Mouse (Mus musculus): ENCODE results near the gene Gm5751. TPM values are rescaled to one million over a fixed set of nuclear protein-coding genes. Genes with fewer than 3 reads are reported as not detected.
A peak's percentile ranks its signal among the peaks of the same experiment; 100 is the strongest.

Gm5751 gene
- total RNA-seq, 1 experiment, result not detected

DNA sequence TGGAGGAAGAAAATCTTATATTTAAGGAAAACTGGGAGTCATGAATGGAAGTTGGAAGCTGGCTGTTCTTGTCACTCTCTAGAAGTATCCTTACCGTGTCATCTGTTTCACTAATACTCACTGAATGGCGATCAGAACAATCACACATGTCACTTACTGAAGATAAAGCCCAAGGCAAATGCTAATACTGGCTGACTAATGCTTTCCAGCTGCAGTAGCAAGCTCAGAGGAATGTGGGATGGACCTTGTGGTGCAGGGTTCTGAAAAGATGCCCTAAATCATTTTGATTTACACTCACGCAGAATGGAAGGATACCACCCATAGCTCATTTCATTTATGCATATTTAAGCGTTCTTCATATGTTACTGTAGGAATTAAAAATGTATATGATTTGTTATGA is 10.3 kb downstream of the Gm5751 start:
- no peaks in the 10 kb centered on the region for H3K4me1 ChIP-seq (ENCODE audit: control insufficient read depth in 2 of 2, insufficient read depth in 2 of 2, low read length in 2 of 2, poor library complexity in 1 of 2)
- no peaks in the 10 kb centered on the region for H3K9me3 ChIP-seq (ENCODE audit: control insufficient read depth, insufficient read depth, low read depth, low read length)
- no peak overlapping the region for H3K9ac ChIP-seq (ENCODE audit: insufficient read depth, low read depth, low read length, poor library complexity, severe bottlenecking)
- no peaks in the 10 kb centered on the region for H3K36me3 ChIP-seq (ENCODE audit: control insufficient read depth, insufficient read depth, low read length, poor library complexity, severe bottlenecking)
- no peak overlapping the region for H3K27ac ChIP-seq (ENCODE audit: insufficient read depth, low read depth, low read length, poor library complexity, severe bottlenecking)
- in situ Hi-C loops (cut with MboI; ENCODE audit: low sequenced_read_pairs in 2 of 2, unreplicated experiment in 2 of 2), result no loop called here
- TF ChIP-seq HCFC1 (IDR thresholded peaks at IDR 0.05; ENCODE audit: borderline replicate concordance, insufficient read depth, low read length), result no peak
- TF ChIP-seq CHD2 (IDR thresholded peaks at IDR 0.05; ENCODE audit: low read depth, low read length), result no peak
- TF ChIP-seq MAFK (IDR thresholded peaks at IDR 0.05; ENCODE audit: insufficient read depth, low read depth, low read length), result no peak
- TF ChIP-seq ZNF384 (IDR thresholded peaks at IDR 0.05; ENCODE audit: low read depth, low read length), result no peak
- TF ChIP-seq ZC3H11A (IDR thresholded peaks at IDR 0.05; ENCODE audit: borderline replicate concordance, low read depth, low read length), result no peak
- no peak for DNase-seq (ENCODE audit: low read depth, low spot score)
- no peak overlapping the region for H3K4me3 ChIP-seq (ENCODE audit: insufficient read depth in 1 of 2, low read depth in 1 of 2, low read length in 2 of 2, poor library complexity in 1 of 2, severe bottlenecking in 1 of 2)

DNA sequence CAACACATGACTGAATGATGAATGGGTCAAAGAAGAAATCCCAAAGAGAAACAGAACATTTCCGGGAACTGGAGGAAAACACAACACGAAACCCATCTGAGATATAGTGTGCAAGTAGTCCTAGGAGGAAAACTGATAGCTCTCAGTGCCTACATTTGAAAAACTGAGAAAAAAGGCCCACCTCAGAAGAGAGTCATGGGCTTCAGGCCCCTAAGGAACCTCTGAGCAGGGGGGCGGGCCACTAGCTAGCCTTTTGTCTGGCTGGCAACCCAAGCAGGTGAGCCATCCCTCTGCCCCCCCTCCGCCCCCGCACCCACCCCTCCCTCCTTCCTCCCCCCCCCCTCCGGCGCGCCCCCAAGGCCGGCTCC is 17.9 kb downstream of the Gm5751 start:
- no peak overlapping the region for H3K4me3 ChIP-seq (ENCODE audit: insufficient read depth in 1 of 2, low read depth in 1 of 2, low read length in 2 of 2, poor library complexity in 1 of 2, severe bottlenecking in 1 of 2)
- in situ Hi-C loops (cut with MboI; ENCODE audit: low sequenced_read_pairs in 2 of 2, unreplicated experiment in 2 of 2), result no loop called here
- H3K27ac ChIP-seq (ENCODE audit: insufficient read depth, low read depth, low read length, poor library complexity, severe bottlenecking), result no peak overlapping the region
- H3K9ac ChIP-seq (ENCODE audit: insufficient read depth, low read depth, low read length, poor library complexity, severe bottlenecking), result no peak overlapping the region
- H3K9me3 ChIP-seq (ENCODE audit: control insufficient read depth, insufficient read depth, low read depth, low read length), result no peaks in the 10 kb centered on the region
- TF ChIP-seq HCFC1 (IDR thresholded peaks at IDR 0.05; ENCODE audit: borderline replicate concordance, insufficient read depth, low read length) (no peak), CHD2 (IDR thresholded peaks at IDR 0.05; ENCODE audit: low read depth, low read length) (no peak), ZC3H11A (IDR thresholded peaks at IDR 0.05; ENCODE audit: borderline replicate concordance, low read depth, low read length) (no peak), MAFK (IDR thresholded peaks at IDR 0.05; ENCODE audit: insufficient read depth, low read depth, low read length) (no peak), ZNF384 (IDR thresholded peaks at IDR 0.05; ENCODE audit: low read depth, low read length) (no peak)
- no peak for DNase-seq (ENCODE audit: low read depth, low spot score)
- H3K4me1 ChIP-seq (ENCODE audit: control insufficient read depth in 2 of 2, insufficient read depth in 2 of 2, low read length in 2 of 2, poor library complexity in 1 of 2), result no peaks in the 10 kb centered on the region
- no peaks in the 10 kb centered on the region for H3K36me3 ChIP-seq (ENCODE audit: control insufficient read depth, insufficient read depth, low read length, poor library complexity, severe bottlenecking)

DNA sequence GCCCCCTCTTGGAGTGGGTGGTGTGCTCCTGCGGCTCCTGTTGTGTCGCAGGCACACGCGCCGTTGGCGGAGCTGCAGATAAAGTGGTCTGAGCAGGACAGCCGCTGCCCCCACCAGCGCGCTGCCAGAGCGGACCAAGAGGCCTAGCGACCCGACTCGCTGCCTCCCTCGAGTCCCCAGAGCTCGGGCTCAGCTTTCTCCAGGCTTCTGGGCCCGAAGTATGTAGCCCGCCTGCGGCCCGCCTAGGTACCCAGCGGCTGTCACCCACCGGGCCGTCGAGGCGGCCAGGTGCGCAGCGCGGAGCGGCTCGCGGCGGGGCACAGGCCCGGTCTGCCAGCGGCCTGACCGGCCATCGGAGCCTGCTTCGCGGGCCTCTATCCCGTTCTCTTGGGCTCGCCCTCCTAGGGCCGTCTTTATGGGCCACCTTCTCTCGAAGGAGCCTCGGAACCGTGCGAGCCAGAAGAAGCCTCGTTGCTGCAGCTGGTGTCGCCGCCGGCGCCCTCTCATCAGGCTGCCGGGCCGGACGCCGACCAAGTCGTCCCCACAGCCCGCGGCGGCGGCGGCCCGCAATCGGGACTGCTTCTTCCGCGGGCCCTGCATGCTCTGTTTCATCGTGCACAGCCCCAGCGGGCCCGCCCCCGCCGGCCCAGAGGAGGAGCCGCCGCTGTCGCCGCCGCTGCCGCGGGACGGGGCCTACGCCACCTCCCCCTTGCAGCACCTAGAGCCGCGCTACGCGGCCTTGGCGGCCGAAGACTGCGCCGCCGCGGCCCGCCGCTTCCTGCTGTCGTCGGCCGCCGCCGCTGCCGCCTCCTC is 18.5 kb downstream of the Gm5751 start, which contains the start of gene B630019K06Rik:
TSS of gene B630019K06Rik (plus strand) at position 40 of the 813 bp plus-strand sequence.
- no peak within 1 kb of the TSS for H3K27ac ChIP-seq (ENCODE audit: insufficient read depth, low read depth, low read length, poor library complexity, severe bottlenecking)
- peak within 1 kb of the TSS; percentile 63 for H3K9ac ChIP-seq (ENCODE audit: insufficient read depth, low read depth, low read length, poor library complexity, severe bottlenecking)
- H3K9me3 ChIP-seq (ENCODE audit: control insufficient read depth, insufficient read depth, low read depth, low read length), result no peaks in the 10 kb centered on the region
- H3K36me3 ChIP-seq (ENCODE audit: control insufficient read depth, insufficient read depth, low read length, poor library complexity, severe bottlenecking), result no peaks in the 10 kb centered on the region
- in situ Hi-C loops (cut with MboI; ENCODE audit: low sequenced_read_pairs in 2 of 2, unreplicated experiment in 2 of 2), result no loop called here
- no peaks in the 10 kb centered on the region for H3K4me1 ChIP-seq (ENCODE audit: control insufficient read depth in 2 of 2, insufficient read depth in 2 of 2, low read length in 2 of 2, poor library complexity in 1 of 2)
- peak within 1 kb of the TSS; percentile 52 to 72; a peak in 3 of 4 replicates for H3K4me3 ChIP-seq (ENCODE audit: insufficient read depth in 1 of 2, low read depth in 1 of 2, low read length in 2 of 2, poor library complexity in 1 of 2, severe bottlenecking in 1 of 2)
- DNase-seq (ENCODE audit: low read depth, low spot score), result no peak
- TF ChIP-seq MAFK (IDR thresholded peaks at IDR 0.05; ENCODE audit: insufficient read depth, low read depth, low read length) (no peak), HCFC1 (IDR thresholded peaks at IDR 0.05; ENCODE audit: borderline replicate concordance, insufficient read depth, low read length) (no peak), ZNF384 (IDR thresholded peaks at IDR 0.05; ENCODE audit: low read depth, low read length) (no peak), ZC3H11A (IDR thresholded peaks at IDR 0.05; ENCODE audit: borderline replicate concordance, low read depth, low read length) (no peak), CHD2 (IDR thresholded peaks at IDR 0.05; ENCODE audit: low read depth, low read length) (no peak)

- Histone ChIP-seq H3K9me3 (ENCODE audit: control insufficient read depth, insufficient read depth, low read depth, low read length) (no peaks in the 10 kb centered on the region), H3K36me3 (ENCODE audit: control insufficient read depth, insufficient read depth, low read length, poor library complexity, severe bottlenecking) (no peaks in the 10 kb centered on the region), H3K4me1 (ENCODE audit: control insufficient read depth in 2 of 2, insufficient read depth in 2 of 2, low read length in 2 of 2, poor library complexity in 1 of 2) (no peaks in the 10 kb centered on the region), H3K9ac (ENCODE audit: insufficient read depth, low read depth, low read length, poor library complexity, severe bottlenecking) (peak overlapping the region; percentile 63), H3K27ac (ENCODE audit: insufficient read depth, low read depth, low read length, poor library complexity, severe bottlenecking) (no peak overlapping the region), H3K4me3 (ENCODE audit: insufficient read depth in 1 of 2, low read depth in 1 of 2, low read length in 2 of 2, poor library complexity in 1 of 2, severe bottlenecking in 1 of 2) (peak overlapping the region; percentile 52 to 72)
- DNase-seq (ENCODE audit: low read depth, low spot score), result no peak
- TF ChIP-seq HCFC1 (IDR thresholded peaks at IDR 0.05; ENCODE audit: borderline replicate concordance, insufficient read depth, low read length) (no peak), CHD2 (IDR thresholded peaks at IDR 0.05; ENCODE audit: low read depth, low read length) (no peak), ZC3H11A (IDR thresholded peaks at IDR 0.05; ENCODE audit: borderline replicate concordance, low read depth, low read length) (no peak), ZNF384 (IDR thresholded peaks at IDR 0.05; ENCODE audit: low read depth, low read length) (no peak), MAFK (IDR thresholded peaks at IDR 0.05; ENCODE audit: insufficient read depth, low read depth, low read length) (no peak)
- in situ Hi-C loops (cut with MboI; ENCODE audit: low sequenced_read_pairs in 2 of 2, unreplicated experiment in 2 of 2), result no loop called here
Observed at GRCm38 (mm10) chrX:8893182-8893651, 19.2 kb downstream of the Gm5751 start.

Measured in ES-E14 (cell line).